Mouse (Mus musculus) ES-E14 (cell line): Measurements from ENCODE around the gene Tnpo1.

Source experiments
- CHD2 ChIP-seq: IDR thresholded peaks from 2 replicates; pipeline ENCODE4 v1.6.1; 2014; ENCODE audit warnings: mild to moderate bottlenecking, low read depth, low read length, inconsistent platforms
- HCFC1 ChIP-seq: IDR thresholded peaks from 2 replicates; pipeline ENCODE4 v1.6.1; 2012; ENCODE audit warnings: low read length, inconsistent platforms, borderline replicate concordance; ENCODE audit not compliant: insufficient read depth
- MAFK ChIP-seq: IDR thresholded peaks from 2 replicates; pipeline ENCODE4 v1.6.1; 2014; ENCODE audit warnings: mild to moderate bottlenecking, low read depth, low read length, inconsistent platforms; ENCODE audit not compliant: insufficient read depth
- ZC3H11A ChIP-seq: IDR thresholded peaks from 2 replicates; pipeline ENCODE4 v1.6.1; 2012; ENCODE audit warnings: low read depth, mild to moderate bottlenecking, inconsistent platforms, low read length, borderline replicate concordance
- ZNF384 ChIP-seq: IDR thresholded peaks from 2 replicates; pipeline ENCODE4 v1.6.1; 2012; ENCODE audit warnings: low read depth, low read length, inconsistent platforms

GRCm38 (mm10) chr13:98896434-98897126 lies 29.6 kb downstream of the Tnpo1 start:
- TF ChIP-seq CHD2 (no peak), HCFC1 (no peak), MAFK (no peak), ZC3H11A (no peak), ZNF384 (no peak)
